Mouse (Mus musculus) urinary bladder, postnatal 4 days (tissue): Measurements from ENCODE around the gene Eif2a.
"Not testable (repeated sequence)": the region's sequence is repeated elsewhere in the genome, so short reads cannot be mapped to it uniquely, and the experiment has no call there.

ENCODE experiments used
- DNase-seq, 2 experiments: peaks; one replicate each; pipeline ENCODE4 v3.0.0; 2021 to 2022; ENCODE audit warnings: low spot score in 2 of 2

The Eif2a gene

DNA sequence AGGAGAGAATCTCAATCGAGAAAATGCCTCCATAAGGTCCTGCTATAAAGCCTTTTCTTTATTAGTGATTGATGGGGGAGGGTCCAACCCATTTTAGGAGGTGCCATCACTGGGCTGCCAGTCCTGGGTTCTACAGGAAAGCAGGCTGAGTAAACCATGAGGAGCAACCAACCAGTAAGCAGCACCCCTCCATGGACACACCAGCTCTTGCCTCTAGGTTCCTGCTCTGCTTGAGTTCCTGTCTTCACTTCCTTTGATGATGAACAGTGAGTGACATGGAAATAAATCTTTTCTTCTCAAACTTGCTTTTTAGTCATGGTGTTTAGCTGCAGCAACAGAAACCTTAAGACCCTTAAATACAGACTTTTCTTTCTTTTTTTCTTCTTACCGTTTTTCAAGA is 4.3 kb upstream of the Eif2a start:
- no peak for DNase-seq

DNA sequence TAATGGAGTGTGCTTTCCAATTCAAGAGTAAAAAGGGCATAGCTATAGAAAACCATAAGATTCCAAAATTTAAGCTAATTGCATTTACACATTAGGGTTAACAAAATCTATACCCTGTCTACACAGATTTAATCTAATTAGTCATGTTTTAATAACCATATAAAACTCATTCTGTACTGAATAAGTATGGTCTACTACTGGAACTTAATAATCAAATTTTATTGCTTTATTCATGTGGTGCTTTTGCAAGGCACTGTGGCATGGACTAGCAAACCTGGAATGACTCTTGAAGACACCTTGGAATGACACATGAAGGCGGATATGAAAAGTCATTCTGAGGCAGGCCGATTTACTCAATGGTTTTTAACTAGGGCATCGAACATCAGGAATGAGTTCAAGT is 2.2 kb upstream of the Eif2a start:
- DNase-seq: no peak

DNA sequence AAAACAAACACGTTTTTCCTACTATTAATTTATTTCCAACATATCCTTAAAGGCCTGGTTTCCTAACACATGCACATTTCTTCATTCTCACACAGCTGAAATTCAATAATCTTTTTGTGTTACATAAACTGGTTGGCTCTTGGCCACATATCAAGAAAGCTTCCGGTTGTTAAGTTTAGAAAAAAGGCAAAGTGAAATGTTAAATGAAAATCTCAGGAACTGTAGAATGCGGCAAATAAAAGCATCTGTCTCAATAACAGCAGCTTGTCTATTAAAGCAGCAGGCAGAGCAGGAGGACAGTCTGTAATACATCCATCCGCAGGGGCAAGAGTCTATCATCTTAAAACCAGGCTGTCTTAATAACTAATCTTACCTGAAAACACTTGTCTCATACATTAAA is 1.4 kb upstream of the Eif2a start:
- no peak for DNase-seq

GRCm38 (mm10) chr3:58525166-58525565 is 455 bp upstream of the Eif2a start:
- DNase-seq: peak in 1 of 2 experiments; percentile 60

DNA sequence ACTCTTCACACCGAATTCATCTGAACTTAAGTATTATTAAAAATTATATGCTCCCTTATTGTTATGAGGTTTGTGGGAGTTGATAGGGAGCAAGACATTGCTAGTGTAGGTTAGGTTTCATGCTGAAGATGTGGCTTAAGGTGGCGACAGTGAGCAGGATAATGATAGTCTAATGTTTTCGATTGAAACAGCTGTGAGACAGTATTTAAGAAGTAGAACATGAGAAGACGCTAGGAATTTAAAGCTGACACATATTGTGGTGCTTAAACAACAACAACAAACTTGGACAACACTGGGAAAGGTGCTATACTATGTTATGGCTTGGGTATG is 752 bp downstream of the Eif2a start:
- DNase-seq: no peak

- DNase-seq: no peak
These were observed 11.0 kb downstream of the Eif2a start for GRCm38 (mm10) chr3:58536573-58536972.

- no peak for DNase-seq
These were observed 26.6 kb downstream of the Eif2a start for GRCm38 (mm10) chr3:58552001-58552811.

- DNase-seq: no peak
These were observed 31.0 kb downstream of the Eif2a start for GRCm38 (mm10) chr3:58556649-58557048.

GRCm38 (mm10) chr3:58559887-58560286 is 34.3 kb downstream of the Eif2a start:
- no peak for DNase-seq

- DNase-seq: no peak
These were observed 35.8 kb downstream of the Eif2a start for GRCm38 (mm10) chr3:58561437-58561836.

DNA sequence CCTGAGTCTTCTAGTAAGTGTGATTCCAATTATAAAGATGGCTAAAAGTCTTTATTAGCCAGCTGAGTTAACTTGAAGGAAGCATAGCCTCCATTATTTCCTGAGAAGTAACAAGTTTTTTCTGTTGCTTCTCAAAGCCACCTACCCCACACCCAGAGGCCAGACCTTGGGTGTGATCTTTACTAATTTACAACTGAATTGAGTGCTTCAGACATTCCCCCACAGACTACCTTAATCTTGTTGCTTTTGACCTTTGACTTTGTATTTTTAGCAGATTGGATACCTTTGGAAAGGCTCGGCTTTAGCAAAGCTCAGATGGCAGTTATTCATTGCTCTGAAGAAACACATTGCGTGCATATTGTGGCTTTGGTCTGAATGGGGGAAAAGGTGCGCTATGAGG is 45.2 kb downstream of the Eif2a start:
- no peak for DNase-seq

GRCm38 (mm10) chr3:58576137-58577066 is 50.8 kb downstream of the Eif2a start, which contains the start of gene Selenot:
Selenot (plus strand) TSS chr3:58576636.
- peak; percentile 97 for DNase-seq

DNA sequence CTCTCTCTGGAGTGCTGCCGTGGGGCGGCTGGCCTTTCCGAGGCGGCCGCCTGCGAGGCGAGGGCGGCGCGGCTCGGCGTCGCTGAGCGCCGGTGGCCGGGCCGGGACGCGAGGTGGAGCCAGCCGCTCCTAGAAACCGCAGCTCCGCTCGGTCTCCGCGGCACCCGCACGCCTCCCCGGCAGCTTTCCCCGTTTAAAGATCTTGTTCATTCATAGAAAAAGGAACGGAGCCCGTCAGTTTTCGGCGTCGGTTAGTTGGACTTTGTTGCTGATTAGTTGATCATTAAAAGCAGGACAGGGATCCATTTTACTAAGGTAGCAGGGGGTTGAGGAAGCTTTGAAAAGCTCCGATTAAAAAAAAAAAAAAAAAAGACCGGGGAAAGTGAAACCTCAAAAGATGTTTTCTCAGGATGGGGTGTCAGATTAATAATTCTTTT is 51.5 kb downstream of the Eif2a start:
- DNase-seq: no peak

DNA sequence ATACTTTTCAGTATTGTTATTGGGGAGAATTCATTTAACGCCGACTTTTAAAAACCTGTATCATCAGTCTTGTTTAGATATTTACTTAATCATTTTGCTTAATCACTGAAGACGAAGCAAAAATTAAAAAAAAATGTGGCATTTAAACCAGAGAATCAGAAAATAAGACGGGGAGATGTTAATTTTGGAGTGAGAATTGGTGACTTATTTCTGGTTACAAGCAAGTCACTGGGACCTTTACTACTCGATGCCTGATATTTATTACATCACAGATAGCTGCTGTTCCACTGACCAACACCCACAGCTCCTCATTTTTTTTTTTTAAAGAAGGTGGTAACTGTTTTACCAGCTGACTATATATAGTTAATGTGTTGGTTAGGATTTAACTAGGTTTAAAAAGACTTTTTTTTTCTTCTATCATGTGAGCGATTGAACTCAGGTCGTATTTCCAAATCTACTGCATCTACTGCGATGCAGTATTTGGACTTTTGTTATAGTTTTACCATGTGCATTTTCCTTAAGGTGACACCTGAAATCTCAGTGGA is 52.0 kb downstream of the Eif2a start:
- DNase-seq: no peak

- DNase-seq: no peak
These were observed 55.9 kb downstream of the Eif2a start for GRCm38 (mm10) chr3:58581530-58581929.

- no peak for DNase-seq
These were observed 56.7 kb downstream of the Eif2a start for GRCm38 (mm10) chr3:58582297-58582696.

- no peak for DNase-seq
These were observed 57.3 kb downstream of the Eif2a start for GRCm38 (mm10) chr3:58582788-58583426.

DNA sequence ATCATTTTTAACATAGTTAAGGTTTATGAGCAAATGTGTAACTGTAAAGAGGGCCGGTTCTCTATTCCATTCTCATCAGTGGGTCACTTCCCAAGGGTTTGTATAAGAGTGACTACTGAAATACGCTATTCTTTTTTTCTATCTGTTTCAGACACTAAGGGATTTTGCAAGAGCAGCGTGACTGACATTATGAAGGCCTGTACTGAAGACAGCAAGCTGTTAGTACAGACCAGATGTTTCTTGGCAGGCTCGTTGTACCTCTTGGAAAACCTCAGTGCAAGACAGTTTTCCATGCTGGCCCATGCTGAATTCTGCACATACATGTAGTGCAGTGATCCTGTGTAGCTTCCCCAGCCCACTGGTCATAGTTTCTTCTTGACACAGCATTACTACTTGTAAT is 64.9 kb downstream of the Eif2a start:
- DNase-seq: not testable (repeated sequence)

GRCm38 (mm10) chr3:58592666-58593065 is 67.0 kb downstream of the Eif2a start:
- not testable (repeated sequence) for DNase-seq

DNA sequence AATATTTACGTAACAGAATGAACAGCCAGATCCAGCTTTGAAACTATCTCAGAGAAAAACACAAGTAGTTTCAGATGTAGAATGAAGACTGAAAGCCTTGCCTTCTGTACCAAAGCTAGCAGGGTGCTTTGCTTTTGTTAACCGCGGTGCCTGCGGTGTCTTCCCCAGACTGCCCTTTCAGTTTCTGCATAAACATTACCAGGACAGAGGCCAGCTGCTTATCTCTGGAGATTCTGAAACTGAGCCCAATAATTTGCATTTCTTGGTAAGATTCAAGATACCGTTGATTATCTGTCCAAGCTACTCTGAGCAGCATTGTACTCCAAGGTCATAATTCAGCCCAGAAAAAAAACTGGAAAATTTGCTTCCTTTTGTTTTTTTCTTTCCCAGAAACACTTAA is 68.0 kb downstream of the Eif2a start:
- DNase-seq: no peak
